ENCODE assay signal across 8 mouse cellular contexts in the genomic region with DNA sequence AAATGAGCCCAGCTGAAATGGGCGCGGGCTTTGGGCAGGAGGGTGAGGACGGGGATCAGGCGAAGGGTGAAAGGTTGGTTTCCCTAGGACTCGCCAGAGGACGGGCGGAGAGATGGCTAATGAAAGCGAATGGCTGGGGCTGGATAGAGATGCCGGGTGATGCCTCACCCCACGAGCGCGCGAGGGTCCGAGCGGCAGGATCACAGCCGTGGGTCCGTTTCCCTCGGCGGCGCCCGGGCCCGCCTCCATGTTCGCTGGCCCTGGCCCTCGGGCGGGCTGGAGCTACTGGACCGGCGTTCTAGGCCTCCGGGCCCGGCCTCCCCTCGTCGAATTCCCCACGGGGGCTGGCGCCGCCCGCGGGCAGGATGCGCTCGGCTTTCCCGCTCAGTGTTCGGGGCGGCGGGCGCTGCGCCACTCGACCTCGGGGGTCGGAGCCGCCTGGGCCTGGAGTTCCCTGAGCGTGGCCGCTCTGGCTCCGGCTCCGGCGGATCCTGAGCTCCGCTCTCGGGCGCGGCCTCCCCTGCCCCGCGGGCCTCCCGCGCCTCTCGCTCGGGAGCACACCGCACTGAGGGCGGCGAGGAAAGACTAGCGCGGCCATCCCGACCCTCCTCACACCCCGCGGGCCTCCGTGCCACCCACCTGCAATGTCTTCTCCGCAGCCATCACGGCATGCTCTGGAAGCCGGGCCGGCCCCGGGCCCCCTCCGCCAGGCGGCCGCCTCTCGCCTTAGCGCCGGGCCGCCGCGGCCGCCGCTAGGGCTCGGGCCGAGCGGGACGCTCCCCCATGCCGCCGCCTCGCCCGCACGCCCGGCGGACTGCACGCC. TPM values are rescaled to one million over a fixed set of nuclear protein-coding genes. Genes with fewer than 3 reads are reported as not detected.
DNase-seq lines count a peak whose midpoint lies in the region; ATAC-seq lines count a peak whose summit lies in the region.

A gene (minus strand): TSS at position 710 of the 823 bp plus-strand sequence.

- WGBS in hindbrain, embryonic 12.5 days, result under 1% methylated on average over 88 of the region's 100 CpGs

- H3K4me1 ChIP-seq in hindbrain, embryonic 12.5 days, result peaks cover 21% of the 10 kb centered on the region

- peak; percentile 2 for DNase-seq in T-cell, adult 2 months (ENCODE audit: low spot score)
- peak; percentile 79 to 81 for DNase-seq in cerebellum, postnatal 10 days
- DNase-seq in frontal cortex, postnatal 25 days (ENCODE audit: low spot score in 2 of 2), result peak; percentile 31 to 35
- peak; percentile 46 to 66 for DNase-seq in layer of hippocampus, postnatal 25 days (ENCODE audit: extremely low spot score in 1 of 2, low spot score in 1 of 2)
- DNase-seq in lung, postnatal 25 days (ENCODE audit: low spot score), result peak; percentile 51
- DNase-seq in retina, postnatal 7 days (ENCODE audit: low read depth, low spot score), result peak; percentile 31
- DNase-seq in urinary bladder, postnatal 14 days (ENCODE audit: low spot score), result peak; percentile 55

- peak; percentile 86 for ATAC-seq in hindbrain, embryonic 12.5 days (ENCODE audit: low FRiP score)

- H3K9ac ChIP-seq in hindbrain, embryonic 12.5 days, result peak within 1 kb of the TSS; percentile 98

- no peaks in the 10 kb centered on the region for H3K36me3 ChIP-seq in hindbrain, embryonic 12.5 days

- peak within 1 kb of the TSS; percentile 61 for H3K4me2 ChIP-seq in hindbrain, embryonic 12.5 days (replicated peaks)

- H3K4me3 ChIP-seq in hindbrain, embryonic 12.5 days, result peak within 1 kb of the TSS; percentile 91

- H3K27ac ChIP-seq in hindbrain, embryonic 12.5 days, result peak within 1 kb of the TSS; percentile 97

- H3K9me3 ChIP-seq in hindbrain, embryonic 12.5 days (replicated peaks), result no peaks in the 10 kb centered on the region

- H3K27me3 ChIP-seq in hindbrain, embryonic 12.5 days, result peaks cover 8% of the 10 kb centered on the region

RNA-seq across cellular contexts. Expression of the gene that starts here (rescaled TPM):
- polyA plus RNA-seq in hindbrain, embryonic 12.5 days (2016; fragmentation: Nextera tagmentation; extraction: Ambion mirVana), result 8.9 and 9.4 TPM in 2 replicates
- 10 to 100 TPM in 1 of 2 experiments, 1 to 10 TPM in 1; 9.2 to 10.4 TPM for total RNA-seq in layer of hippocampus, postnatal 25 days (2021)

Comparison
In these comparisons a context has a peak if more than half of its experiments do, and no peak if none do; other contexts are left out.
1. Peak in every context shown above with its lines: DNase-seq, ATAC-seq, H3K4me3 ChIP-seq and H3K27ac ChIP-seq.
2. DNase-seq: peak in every context shown above with its lines; median percentile 80 in cerebellum, postnatal 10 days; 56 in layer of hippocampus, postnatal 25 days; 55 in urinary bladder, postnatal 14 days; 51 in lung, postnatal 25 days; 33 in frontal cortex, postnatal 25 days; 31 in retina, postnatal 7 days; 2 in T-cell, adult 2 months.